Mouse (Mus musculus): ENCODE data around the gene Lama2. TPM values are rescaled to one million over a fixed set of nuclear protein-coding genes. Genes with fewer than 3 reads are reported as not detected.
A peak's percentile ranks its signal among the peaks of the same experiment; 100 is the strongest.

The Lama2 gene
- 19.4 and 21.3 TPM in 2 replicates for polyA plus RNA-seq (2016; fragmentation: Nextera tagmentation; extraction: Ambion mirVana)

DNA sequence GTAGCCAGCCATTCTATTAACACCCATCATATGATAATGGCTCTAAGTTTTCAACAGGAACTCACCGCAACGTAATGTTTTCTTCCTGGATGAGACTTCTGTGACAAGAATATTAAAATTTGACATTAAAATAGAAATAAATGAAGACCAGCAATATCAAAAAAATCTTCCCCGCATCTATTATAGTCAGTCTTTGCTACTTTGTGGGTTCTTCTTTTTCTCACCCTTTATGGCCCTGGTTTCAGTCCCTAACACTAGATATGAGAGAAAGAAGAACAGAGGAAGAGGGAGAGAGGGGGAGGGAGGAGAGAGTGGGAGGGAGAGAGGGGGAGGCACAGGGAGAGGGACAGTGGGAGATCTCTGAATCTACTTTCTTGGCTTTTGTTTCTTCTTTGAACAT, at the start of gene Lama2:
TSS of gene Lama2 (minus strand) at position 101 of the 400 bp plus-strand sequence.
- no peaks in the 10 kb centered on the region for H3K9me3 ChIP-seq
- no peak for ATAC-seq (ENCODE audit: insufficient number of reproducible peaks, insufficient read depth, low FRiP score, low TSS enrichment)
- 92% methylated on average over 3 of the region's 3 CpGs for WGBS

GRCm38 (mm10) chr10:27664391-27664790, 44.8 kb upstream of the Lama2 start:
- Histone ChIP-seq H3K4me2 (replicated peaks) (no peak overlapping the region), H3K4me1 (no peaks in the 10 kb centered on the region), H3K9ac (no peak overlapping the region), H3K36me3 (no peaks in the 10 kb centered on the region), H3K4me3 (no peak overlapping the region), H3K9me3 (no peaks in the 10 kb centered on the region), H3K27me3 (no peaks in the 10 kb centered on the region), H3K27ac (no peak overlapping the region)
- no peak for ATAC-seq (ENCODE audit: insufficient number of reproducible peaks, insufficient read depth, low FRiP score, low TSS enrichment)
- 84% methylated on average over 1 of the region's 1 CpGs for WGBS

More for the DNA sequence above, at the start of gene Lama2:
- no peak within 1 kb of the TSS for H3K4me2 ChIP-seq (replicated peaks)
- H3K9ac ChIP-seq = no peak within 1 kb of the TSS
- no peaks in the 10 kb centered on the region for H3K4me1 ChIP-seq
- H3K27me3 ChIP-seq = no peaks in the 10 kb centered on the region
- no peaks in the 10 kb centered on the region for H3K36me3 ChIP-seq
- no peak within 1 kb of the TSS for H3K4me3 ChIP-seq
- no peak within 1 kb of the TSS for H3K27ac ChIP-seq

DNA sequence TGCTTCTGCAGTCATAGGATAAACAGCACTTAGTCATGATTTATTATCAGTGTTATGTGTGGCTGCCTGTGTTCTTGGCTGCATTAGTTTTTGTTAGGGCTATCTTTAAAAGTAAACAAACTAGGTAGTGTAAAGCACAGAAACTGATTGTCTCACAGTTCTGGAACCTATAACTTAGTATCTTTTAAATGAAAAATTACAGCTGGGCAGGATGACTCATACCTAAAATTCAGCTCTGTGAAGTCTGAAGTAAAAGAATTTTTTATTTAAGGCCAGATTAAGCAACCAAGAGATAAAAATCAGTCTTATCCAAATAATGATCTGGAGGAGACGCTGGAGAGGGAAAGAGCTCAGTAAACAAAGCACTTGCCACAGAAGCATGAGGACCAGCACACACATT, 43.8 kb upstream of the Lama2 start:
- Histone ChIP-seq H3K4me1 (no peaks in the 10 kb centered on the region), H3K4me2 (replicated peaks) (no peak overlapping the region), H3K4me3 (no peak overlapping the region), H3K9ac (no peak overlapping the region), H3K36me3 (no peaks in the 10 kb centered on the region), H3K9me3 (no peaks in the 10 kb centered on the region), H3K27ac (no peak overlapping the region), H3K27me3 (no peaks in the 10 kb centered on the region)
- 55% methylated on average over 1 of the region's 1 CpGs for whole genome bisulfite sequencing
- ATAC-seq (ENCODE audit: insufficient number of reproducible peaks, insufficient read depth, low FRiP score, low TSS enrichment) = no peak

DNA sequence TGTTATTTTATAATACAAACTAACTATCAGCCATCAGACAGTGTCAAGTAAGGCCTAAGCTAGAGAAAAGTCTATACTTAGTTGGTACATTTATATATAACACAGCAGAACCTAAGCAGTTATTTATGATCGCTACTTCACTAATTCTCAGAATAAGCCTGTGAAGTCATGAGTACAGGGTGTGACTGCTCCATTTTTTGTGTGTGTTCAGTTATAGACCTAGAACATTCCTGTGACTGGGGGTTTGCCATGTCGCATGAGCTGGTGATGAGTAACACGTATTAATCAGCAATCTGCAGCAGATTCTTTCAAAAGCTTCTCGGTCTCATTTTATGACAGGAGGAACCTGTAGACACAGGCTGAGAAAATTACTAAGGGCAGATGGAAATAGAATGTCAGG, 34.6 kb upstream of the Lama2 start:
- Histone ChIP-seq H3K4me2 (replicated peaks) (no peak overlapping the region), H3K36me3 (no peaks in the 10 kb centered on the region), H3K27me3 (no peaks in the 10 kb centered on the region), H3K4me1 (0 out of 2 replicates have a peak, but pooled peaks cover 5% of the 10 kb centered on the region), H3K27ac (no peak overlapping the region), H3K4me3 (no peak overlapping the region), H3K9me3 (no peaks in the 10 kb centered on the region), H3K9ac (no peak overlapping the region)
- ATAC-seq (ENCODE audit: insufficient number of reproducible peaks, insufficient read depth, low FRiP score, low TSS enrichment) = no peak
- WGBS = 88% methylated on average over 4 of the region's 4 CpGs

- H3K27me3 ChIP-seq = no peaks in the 10 kb centered on the region
- ATAC-seq (ENCODE audit: insufficient number of reproducible peaks, insufficient read depth, low FRiP score, low TSS enrichment) = peak; percentile 83
- no peaks in the 10 kb centered on the region for H3K36me3 ChIP-seq
- no peak overlapping the region for H3K9ac ChIP-seq
- no peak overlapping the region for H3K4me3 ChIP-seq
- 0 out of 2 replicates have a peak, but pooled peaks cover 5% of the 10 kb centered on the region for H3K4me1 ChIP-seq
- no peaks in the 10 kb centered on the region for H3K9me3 ChIP-seq
- H3K4me2 ChIP-seq (replicated peaks) = no peak overlapping the region
- peak overlapping the region; percentile 31; the same call in 1 of the 2 replicates for H3K27ac ChIP-seq
- WGBS = 39% methylated on average over 8 of the region's 8 CpGs
Measured at GRCm38 (mm10) chr10:27652694-27653335, 33.3 kb upstream of the Lama2 start.

GRCm38 (mm10) chr10:27635721-27636120, 16.2 kb upstream of the Lama2 start:
- WGBS = 71% methylated on average over 2 of the region's 2 CpGs
- H3K4me2 ChIP-seq (replicated peaks) = no peak overlapping the region
- no peaks in the 10 kb centered on the region for H3K9me3 ChIP-seq
- no peaks in the 10 kb centered on the region for H3K4me1 ChIP-seq
- H3K27me3 ChIP-seq = no peaks in the 10 kb centered on the region
- no peak overlapping the region for H3K27ac ChIP-seq
- H3K9ac ChIP-seq = no peak overlapping the region
- no peaks in the 10 kb centered on the region for H3K36me3 ChIP-seq
- no peak overlapping the region for H3K4me3 ChIP-seq
- ATAC-seq (ENCODE audit: insufficient number of reproducible peaks, insufficient read depth, low FRiP score, low TSS enrichment) = no peak

- Histone ChIP-seq H3K4me2 (replicated peaks) (no peak overlapping the region), H3K27me3 (no peaks in the 10 kb centered on the region), H3K36me3 (no peaks in the 10 kb centered on the region), H3K27ac (no peak overlapping the region), H3K9ac (no peak overlapping the region), H3K9me3 (no peaks in the 10 kb centered on the region), H3K4me3 (no peak overlapping the region), H3K4me1 (no peaks in the 10 kb centered on the region)
- 72% methylated on average over 4 of the region's 4 CpGs for WGBS
- no peak for ATAC-seq (ENCODE audit: insufficient number of reproducible peaks, insufficient read depth, low FRiP score, low TSS enrichment)
Measured at GRCm38 (mm10) chr10:27631002-27631401, 11.4 kb upstream of the Lama2 start.

- WGBS = 69% methylated on average over 9 of the region's 9 CpGs
- no peak overlapping the region for H3K9ac ChIP-seq
- no peak overlapping the region for H3K4me3 ChIP-seq
- no peak for ATAC-seq (ENCODE audit: insufficient number of reproducible peaks, insufficient read depth, low FRiP score, low TSS enrichment)
- no peaks in the 10 kb centered on the region for H3K36me3 ChIP-seq
- no peak overlapping the region for H3K4me2 ChIP-seq (replicated peaks)
- no peaks in the 10 kb centered on the region for H3K4me1 ChIP-seq
- H3K9me3 ChIP-seq = no peaks in the 10 kb centered on the region
- no peaks in the 10 kb centered on the region for H3K27me3 ChIP-seq
- H3K27ac ChIP-seq = no peak overlapping the region
Measured at GRCm38 (mm10) chr10:27621697-27622449, 2.3 kb upstream of the Lama2 start.

GRCm38 (mm10) chr10:27617522-27618020, 2.0 kb downstream of the Lama2 start:
- H3K27ac ChIP-seq = peak overlapping the region; percentile 92; the same call in 1 of the 2 replicates
- H3K9ac ChIP-seq = no peak overlapping the region
- H3K4me2 ChIP-seq (replicated peaks) = no peak overlapping the region
- no peaks in the 10 kb centered on the region for H3K9me3 ChIP-seq
- no peak for ATAC-seq (ENCODE audit: insufficient number of reproducible peaks, insufficient read depth, low FRiP score, low TSS enrichment)
- WGBS = 78% methylated on average over 4 of the region's 4 CpGs
- H3K4me1 ChIP-seq = no peaks in the 10 kb centered on the region
- H3K4me3 ChIP-seq = no peak overlapping the region
- H3K36me3 ChIP-seq = no peaks in the 10 kb centered on the region
- H3K27me3 ChIP-seq = no peaks in the 10 kb centered on the region

DNA sequence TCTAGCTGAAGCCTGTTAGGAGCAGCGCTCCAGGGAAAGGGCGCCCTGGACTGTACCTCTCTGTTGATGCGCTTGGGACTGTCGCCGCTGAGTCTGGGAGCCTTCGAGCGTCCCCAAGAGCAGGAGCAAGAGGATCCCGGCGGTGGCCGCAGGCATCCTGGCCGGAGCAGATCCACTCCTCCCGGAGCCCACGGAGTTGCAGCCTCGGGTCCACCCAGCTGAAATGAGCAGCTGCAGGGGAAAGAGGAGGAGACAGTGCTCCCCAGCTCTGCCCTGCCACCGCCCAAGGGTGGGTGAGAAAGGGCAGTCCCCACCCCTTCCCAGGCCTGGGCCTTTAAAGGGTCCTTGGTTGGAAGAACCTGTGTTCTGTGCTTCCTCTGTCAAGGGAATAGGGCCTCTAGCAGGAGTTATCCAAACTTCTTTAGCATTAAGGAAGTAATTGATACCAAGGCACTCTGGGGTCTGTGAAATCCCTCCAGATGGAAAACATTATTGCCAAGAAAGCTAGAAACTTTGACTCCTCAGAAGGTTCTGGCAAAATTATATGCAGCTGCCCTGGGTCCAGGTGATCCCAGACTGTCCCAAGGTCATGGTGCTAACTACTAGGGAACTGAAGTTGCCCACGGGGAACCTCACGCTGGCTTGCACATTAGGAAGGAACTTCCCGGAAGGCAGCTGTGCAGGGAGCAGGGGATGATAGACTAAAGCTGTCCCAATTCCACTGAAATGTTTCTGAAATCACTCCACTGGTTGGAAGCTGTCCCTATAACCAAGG, 2.7 kb downstream of the Lama2 start:
- Histone ChIP-seq H3K4me1 (no peaks in the 10 kb centered on the region), H3K36me3 (no peaks in the 10 kb centered on the region), H3K4me2 (replicated peaks) (peak overlapping the region; percentile 69), H3K9me3 (no peaks in the 10 kb centered on the region), H3K9ac (peak overlapping the region; percentile 60), H3K4me3 (peak overlapping the region; percentile 54), H3K27ac (peak overlapping the region; percentile 92), H3K27me3 (no peaks in the 10 kb centered on the region)
- WGBS = 4% methylated on average over 18 of the region's 18 CpGs
- peak; percentile 82 for ATAC-seq (ENCODE audit: insufficient number of reproducible peaks, insufficient read depth, low FRiP score, low TSS enrichment)

DNA sequence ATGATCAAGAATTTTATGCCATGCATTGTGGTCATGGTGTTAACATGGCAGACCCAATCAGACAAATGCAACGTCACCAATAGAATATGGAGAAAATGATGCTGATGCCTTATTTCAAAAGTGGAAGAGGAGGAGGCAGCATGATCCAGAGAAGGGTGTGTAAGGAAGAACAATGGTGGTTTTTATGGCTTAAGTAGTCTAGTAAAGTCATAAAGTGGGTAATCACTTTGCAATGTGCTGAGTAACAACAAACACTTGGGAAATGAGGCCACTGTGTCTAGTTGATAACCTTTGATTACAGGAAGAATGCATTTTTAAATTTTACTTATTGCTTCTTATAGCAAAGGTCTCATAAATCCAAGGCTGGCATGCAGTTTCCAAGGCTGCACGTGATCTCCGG, 23.9 kb downstream of the Lama2 start:
- Histone ChIP-seq H3K27ac (no peak overlapping the region), H3K36me3 (no peaks in the 10 kb centered on the region), H3K27me3 (no peaks in the 10 kb centered on the region), H3K4me2 (replicated peaks) (no peak overlapping the region), H3K9me3 (no peaks in the 10 kb centered on the region), H3K4me3 (no peak overlapping the region), H3K9ac (no peak overlapping the region), H3K4me1 (no peaks in the 10 kb centered on the region)
- no peak for ATAC-seq (ENCODE audit: insufficient number of reproducible peaks, insufficient read depth, low FRiP score, low TSS enrichment)
- 91% methylated on average over 3 of the region's 3 CpGs for WGBS

Data from embryonic facial prominence, embryonic 12.5 days (tissue).